Mouse (Mus musculus) heart, adult 18-20 months (tissue): ENCODE measurements at regions not wholly inside any gene's neighbourhood (a gene's known extent, or its start where the extent isn't known, plus 50 kb on each side); places are given as distances from the start of the nearest gene placed in this dataset.

Experiments used
- DNase-seq, 2 experiments: peaks; one replicate each; pipeline ENCODE4 v3.0.0; 2021 to 2022; ENCODE audit warnings: mixed read lengths in 1 of 2

GRCm38 (mm10) chr4:84035347-84035746 lies 510.0 kb downstream of the Ccdc171 start:
- DNase-seq, result no peak

DNA sequence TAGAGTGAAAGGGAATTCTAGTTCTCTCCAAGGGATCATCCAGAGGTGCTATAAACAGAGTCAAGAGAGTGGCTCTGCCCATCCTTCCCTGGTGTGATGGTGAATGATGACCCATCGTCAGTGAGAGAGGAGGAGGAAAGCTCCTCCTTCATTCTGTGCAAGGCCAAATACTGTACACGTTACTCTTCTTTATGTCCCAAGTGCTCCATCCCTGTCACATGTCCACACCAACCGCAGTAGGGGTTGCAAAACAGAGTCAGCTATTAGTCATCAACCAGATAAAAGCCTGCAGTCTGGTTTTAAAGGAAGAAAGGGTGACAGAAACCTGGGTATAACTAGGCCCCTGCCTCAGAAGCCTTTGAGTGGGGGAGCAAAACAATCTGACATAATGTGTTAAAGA lies 512.2 kb downstream of the Ccdc171 start:
- no peak for DNase-seq

DNA sequence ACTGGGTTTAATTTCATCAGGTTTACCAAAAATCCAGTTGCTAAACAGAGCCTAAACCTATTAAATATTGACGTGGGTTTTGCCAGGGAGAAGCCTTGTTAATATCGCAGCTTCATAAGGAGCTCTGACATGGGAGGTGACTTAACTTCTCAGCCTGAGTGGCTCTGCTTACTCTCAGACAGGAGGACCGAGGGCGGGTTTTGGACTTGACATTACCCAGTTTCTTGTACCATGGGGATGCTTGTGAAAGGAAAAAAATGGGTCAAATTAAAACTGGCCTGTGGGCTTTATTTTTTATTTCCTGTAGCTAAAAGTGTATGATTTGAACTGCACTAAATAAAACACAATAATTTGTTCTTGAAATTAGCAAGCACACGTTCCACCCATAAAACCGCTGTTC lies 524.9 kb downstream of the Ccdc171 start:
- DNase-seq, result no peak

- no peak for DNase-seq
Measured at GRCm38 (mm10) chr4:84056863-84057502, 531.6 kb downstream of the Ccdc171 start.

GRCm38 (mm10) chr4:84060187-84060586 lies 534.8 kb downstream of the Ccdc171 start:
- no peak for DNase-seq

GRCm38 (mm10) chr4:84063755-84064154 lies 538.4 kb downstream of the Ccdc171 start:
- no peak for DNase-seq

DNA sequence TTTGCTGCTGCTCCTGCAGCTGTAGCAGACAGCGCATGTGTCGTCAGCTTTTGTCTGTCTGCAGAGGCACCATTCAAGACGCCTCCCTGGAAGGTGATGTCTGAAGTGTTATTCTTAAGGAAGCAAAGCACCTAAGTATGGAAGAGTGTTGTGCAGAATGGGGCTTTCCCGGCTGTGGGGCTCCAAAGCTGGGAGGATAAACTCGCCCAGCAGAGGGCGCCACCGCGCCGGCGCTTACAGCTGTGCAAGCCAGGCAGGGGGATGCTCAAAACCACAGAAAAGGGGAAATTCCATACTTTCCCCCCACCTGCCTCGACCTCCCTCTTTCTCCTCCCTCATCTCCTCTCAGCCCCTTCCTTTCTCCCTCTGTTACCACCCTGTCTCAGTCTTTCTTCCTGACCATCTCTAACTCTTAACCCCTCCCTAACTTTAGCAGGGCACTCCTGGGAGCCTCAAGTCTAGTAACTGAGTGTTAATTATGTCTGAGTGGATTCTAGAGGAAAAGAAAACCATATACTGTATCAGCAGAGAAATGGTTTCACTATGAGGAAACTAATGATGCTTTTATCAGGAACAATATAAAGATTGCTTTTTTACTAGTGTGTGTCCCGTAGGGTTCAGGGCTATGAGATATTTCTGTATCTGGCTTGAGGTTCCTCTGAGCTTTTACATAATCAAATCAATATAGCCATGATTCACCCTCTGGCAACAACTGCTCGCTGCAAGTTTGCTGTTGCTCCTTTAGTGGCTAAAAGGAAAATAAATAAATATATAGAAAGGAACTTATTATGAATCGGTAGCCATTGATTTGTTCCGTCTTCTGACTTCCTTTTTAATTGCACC lies 539.5 kb downstream of the Ccdc171 start:
- peak; percentile 63 to 89 for DNase-seq

DNA sequence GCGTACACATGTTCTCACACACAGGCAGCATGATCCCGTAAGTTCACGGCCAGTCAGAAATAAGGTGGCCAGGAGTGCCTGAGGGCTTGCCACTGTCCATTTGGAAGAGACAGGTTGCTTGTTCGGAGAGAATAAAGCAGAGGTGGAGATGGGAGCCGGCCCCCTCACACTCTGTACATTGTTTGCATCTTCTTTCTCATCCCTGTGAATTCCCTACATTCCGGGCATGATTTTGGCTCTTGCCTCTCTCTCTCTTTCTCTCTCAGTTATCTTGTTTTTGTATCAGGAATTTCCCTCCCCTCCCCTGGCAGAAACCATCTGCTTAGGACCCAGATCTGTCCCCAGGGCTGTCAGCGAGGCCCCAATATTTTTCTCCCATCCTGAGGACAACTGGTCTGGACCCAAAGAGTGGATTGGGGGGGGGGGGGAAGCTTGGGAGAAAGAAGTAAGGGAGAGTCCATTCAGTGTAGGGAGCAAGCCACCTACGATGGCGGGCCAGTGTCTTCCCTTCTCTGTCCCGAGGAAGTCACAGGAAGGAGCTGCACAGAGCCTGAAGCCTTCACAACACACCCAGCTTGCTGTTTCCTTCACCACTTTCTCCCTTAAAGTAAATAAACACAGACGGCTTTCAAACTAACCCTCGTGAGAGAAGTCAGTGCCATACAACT lies 540.2 kb downstream of the Ccdc171 start:
- DNase-seq, result no peak

DNA sequence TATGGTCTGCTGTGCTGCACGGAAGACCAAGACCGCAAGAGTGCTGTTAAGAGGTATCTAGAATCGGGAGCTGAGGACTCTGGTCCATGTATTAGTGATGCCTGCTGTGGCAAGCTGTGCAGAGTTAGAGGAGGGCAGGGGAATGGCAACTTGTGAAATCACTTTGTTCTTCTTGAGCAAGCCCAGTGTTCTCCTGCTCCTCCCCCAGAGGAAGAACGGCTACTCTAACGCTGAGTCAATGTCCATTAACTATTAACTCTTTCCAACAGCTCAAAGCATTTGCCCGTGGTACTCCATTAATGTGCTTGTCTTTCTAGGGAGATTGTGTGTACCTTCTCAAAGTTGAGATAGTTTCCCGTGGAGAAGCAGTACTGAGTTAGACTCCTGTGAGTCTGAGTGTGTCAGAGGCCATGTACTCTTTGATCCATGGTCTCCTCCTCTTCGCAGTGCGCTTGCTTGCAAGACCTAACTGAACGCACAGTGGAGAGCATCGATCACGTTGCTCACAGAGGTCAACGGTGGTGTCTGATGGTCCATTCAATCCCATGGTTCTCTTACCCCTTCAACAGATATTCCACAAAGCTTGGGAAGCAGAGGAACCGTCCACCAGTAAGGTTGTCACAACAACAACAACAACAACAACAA lies 542.7 kb downstream of the Ccdc171 start:
- DNase-seq, result no peak

- no peak for DNase-seq
Measured at GRCm38 (mm10) chr4:84068947-84069663, 543.8 kb downstream of the Ccdc171 start.

DNA sequence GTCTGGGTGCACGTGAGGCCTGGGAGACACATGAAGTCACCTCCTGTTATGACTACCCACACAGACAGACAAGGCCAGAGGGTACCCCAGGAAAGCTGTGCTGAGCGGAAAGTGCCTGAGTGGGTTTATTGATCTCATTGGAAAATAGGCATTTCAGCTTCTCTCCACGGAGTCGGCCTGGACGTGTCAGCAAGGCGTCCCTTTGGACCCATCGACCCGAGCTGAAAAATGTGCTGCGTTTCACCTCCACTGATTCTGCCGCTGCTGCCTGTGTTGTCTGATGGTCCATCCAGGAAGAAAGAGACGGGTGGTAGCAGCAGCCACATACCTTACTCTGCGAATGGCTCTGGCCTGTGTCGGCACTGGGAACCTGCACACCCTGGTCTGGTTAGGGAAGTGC lies 544.3 kb downstream of the Ccdc171 start:
- no peak for DNase-seq

DNA sequence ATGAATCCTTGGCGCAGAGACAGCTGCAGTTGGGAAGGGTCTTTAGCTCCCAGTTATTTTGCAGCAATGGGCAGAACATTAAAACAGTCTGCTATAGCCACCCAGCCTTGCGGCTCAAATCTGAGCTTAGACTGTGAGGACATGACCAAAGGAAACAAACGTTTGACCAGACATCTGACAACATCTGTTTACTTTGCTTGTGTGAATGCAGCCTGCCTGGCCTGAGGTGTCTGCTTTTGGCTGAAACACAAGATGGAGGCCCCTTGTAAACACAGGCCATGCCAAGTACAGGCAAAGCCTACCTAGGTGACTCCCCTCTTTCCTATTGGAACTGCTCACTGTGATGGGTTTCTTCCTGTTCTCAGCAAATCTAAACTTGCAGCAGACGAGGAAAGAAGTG lies 544.7 kb downstream of the Ccdc171 start:
- DNase-seq, result no peak

DNA sequence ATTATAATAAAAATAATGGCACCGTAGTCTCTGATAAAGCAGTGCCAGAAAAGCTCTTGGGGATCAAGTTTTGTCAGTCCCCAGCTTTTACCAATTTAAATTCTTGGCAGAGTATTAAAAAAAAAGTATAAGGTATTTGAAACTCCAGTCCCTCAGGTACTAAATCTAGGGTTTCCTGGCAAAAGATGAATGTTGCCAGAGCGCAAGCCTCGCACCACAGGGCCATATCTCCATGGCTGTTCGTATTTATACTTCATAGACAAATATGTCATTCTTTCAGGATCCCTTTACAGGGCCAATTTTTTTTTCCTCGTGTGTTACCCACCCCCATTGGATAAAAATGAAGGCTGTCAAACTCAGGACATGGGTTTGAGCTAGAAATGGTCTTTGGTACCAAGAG lies 546.8 kb downstream of the Ccdc171 start:
- DNase-seq, result no peak

DNA sequence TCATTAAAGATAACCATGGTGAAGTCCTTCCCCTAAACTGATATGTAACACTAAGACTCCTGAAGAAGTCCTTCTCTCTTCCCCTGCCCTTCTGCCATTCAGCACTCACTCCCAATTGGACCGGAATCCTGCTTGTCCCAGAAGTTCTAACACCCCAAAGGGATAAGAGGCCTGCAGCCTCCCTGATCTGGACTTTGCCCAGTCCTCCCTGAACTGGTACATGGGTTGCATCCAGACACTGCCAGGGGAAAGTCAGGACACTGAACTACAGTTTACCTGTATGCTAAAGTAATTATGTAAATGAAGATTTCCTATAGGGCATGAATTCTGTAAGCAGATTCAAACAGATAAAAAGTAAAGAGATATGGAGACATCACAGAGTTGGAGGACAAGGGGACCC lies 551.2 kb downstream of the Ccdc171 start:
- DNase-seq, result no peak

DNA sequence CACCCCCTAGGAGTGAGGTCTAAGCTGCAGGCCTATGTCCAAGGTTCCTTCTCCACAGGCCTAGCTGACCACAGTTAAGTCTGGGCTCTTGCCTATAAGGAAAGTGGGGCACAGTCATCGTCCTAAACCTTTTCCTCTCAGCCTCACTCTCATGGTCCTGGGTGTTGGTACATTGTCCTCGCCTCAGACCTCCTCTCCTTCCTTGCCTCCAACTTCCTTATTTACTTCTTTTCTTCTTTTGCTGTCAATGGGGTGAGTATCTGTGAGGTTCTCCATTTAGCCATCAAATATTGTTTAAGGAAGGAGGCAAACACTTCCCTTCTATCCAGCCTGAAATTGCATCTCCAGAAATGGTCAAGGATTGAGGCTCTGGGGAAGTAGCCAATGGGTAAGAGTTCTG lies 554.2 kb downstream of the Ccdc171 start:
- DNase-seq, result no peak

DNA sequence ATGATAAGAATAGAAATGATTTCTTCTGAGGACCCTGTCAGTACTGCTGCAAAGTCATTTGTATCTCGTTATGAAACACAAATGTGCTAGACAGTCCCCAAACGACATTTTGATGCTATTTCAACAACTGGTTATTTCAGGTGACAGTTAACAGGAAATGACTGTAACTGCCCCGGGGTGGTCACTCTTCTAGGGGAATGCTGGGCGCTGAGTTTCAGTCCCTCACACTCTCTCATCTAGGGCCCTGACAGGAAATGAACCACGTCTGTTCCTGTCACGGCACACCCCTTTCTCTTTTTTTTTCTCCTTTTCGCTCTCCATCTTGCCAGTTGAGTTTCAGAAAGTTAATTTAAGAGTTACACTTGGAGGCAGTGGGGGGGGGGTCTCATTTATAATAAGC lies 556.2 kb downstream of the Ccdc171 start:
- no peak for DNase-seq

GRCm38 (mm10) chr4:84088166-84088565 lies 562.8 kb downstream of the Ccdc171 start:
- peak; percentile 82 to 88 for DNase-seq

DNA sequence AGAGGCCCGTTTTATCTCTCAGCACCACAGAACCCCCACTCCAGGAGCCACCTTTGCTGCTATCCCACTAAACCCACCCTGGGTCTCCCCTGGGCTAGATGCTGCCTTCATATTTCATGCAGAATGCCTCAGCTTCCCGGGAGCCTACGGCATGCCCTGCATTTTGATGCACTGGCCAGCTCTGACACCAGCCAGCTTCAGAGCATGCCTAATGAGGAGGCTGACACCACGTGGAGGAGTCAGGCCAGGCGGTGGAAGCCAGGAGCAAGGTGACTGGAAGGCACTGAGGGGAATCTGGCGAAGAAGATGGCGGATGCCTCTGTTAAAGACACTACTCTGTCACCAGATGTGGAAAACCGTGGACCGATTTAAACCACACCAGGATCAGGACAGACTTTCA lies 567.2 kb downstream of the Ccdc171 start:
- no peak for DNase-seq

DNA sequence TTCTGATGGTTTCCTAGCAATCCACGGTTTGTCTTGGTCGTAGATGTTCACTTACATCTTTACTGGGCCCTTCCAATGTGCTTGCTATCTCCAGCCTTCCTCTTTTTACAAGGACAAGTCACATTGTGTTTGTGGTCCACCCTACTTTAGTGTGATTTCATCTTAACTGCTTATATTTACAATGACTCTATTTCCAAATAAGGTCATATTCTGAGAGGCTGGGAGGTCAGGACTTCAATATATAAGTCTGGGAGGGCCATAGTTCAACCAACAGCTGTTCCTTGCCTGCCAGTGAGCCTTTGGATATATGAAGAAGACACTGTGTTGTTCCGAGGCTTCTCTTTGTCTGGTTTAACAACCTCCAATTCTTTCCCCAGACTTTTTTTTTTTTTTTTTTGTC lies 569.9 kb downstream of the Ccdc171 start:
- no peak for DNase-seq

GRCm38 (mm10) chr4:84096081-84096480 lies 570.7 kb downstream of the Ccdc171 start:
- no peak for DNase-seq

DNA sequence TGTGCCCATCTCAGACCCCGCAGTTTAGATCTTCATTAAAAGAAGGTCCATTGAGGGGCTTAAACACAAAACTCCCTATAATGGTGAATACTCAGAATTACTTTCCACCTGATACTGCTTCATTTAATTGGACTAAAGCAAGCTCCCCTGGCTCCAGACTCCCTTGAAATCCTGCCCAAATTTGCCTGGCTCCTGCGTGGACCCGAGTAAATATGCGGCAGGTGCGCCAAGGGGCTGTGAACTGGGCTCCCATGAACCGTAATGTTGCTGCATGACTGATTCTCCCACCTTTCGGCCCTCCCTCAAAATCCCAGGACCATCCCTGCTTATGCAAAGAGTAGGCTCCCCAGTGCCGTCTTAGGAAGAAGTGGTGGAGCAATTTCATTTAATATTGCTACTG lies 573.7 kb downstream of the Ccdc171 start:
- no peak for DNase-seq

DNA sequence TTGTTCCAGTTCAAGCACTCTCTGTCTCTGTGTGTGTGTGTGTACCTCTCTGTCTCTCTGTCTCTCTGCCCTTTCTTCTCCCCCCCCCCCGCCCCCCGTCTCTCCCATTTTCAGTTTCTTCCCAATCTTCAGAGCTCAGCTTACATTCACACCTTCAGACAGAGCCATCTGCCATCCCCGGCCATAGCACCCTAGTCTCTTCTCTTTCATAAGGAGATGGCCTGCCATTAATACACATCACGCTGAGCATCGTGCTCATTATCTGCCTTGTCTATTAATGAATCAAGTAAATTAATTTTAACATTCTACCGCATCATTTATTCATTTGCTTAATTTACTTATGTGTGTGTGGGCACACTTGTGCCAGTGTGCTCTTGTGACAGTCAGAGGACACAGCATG lies 573.2 kb downstream of the Bnc2 start:
- no peak for DNase-seq
